In genomic region chr13:112340761-112341160, GRCm38 (mm10) we compare ENCODE assay signal across 24 mouse cellular contexts. TPM values are rescaled to one million over a fixed set of nuclear protein-coding genes. Genes with fewer than 3 reads are reported as not detected.
A peak's percentile ranks its signal among the peaks of the same experiment; 100 is the strongest.
DNase-seq lines count a peak whose midpoint lies in the region; ATAC-seq and TF ChIP-seq lines count a peak whose summit lies in the region.
"Had no signal": no experiment of that assay in that cellular context is flagged by ENCODE, and none has a peak within 500 bp of the region (broad histone marks: within the 10 kb centered on the region; RNA-seq: fewer than 3 reads in every experiment).

No protein-coding gene starts in this region.

- H3K27me3 ChIP-seq in kidney, embryonic 15.5 days: no peaks in the 10 kb centered on the region
- H3K27me3 ChIP-seq in C2C12 (ENCODE audit: control insufficient read depth, insufficient read depth, insufficient read length) (no peaks in the 10 kb centered on the region), myocyte (ENCODE audit: control insufficient read depth, insufficient read depth, insufficient read length) (no peaks in the 10 kb centered on the region)
- H3K27me3 ChIP-seq in embryonic facial prominence, embryonic 14.5 days (replicated peaks; ENCODE audit: control insufficient read depth, insufficient read depth, low read length): no peaks in the 10 kb centered on the region
- H3K27me3 ChIP-seq: embryonic facial prominence, embryonic 13.5 days; hindbrain, embryonic 13.5 days; limb, embryonic 12.5 days; liver, embryonic 13.5 days; midbrain, embryonic 12.5 days had no signal

- no peaks in the 10 kb centered on the region for H3K36me3 ChIP-seq in kidney, embryonic 15.5 days
- H3K36me3 ChIP-seq in C2C12 (ENCODE audit: control insufficient read depth, insufficient read depth): no peaks in the 10 kb centered on the region
- no peaks in the 10 kb centered on the region for H3K36me3 ChIP-seq in embryonic facial prominence, embryonic 14.5 days (ENCODE audit: control insufficient read depth, insufficient read depth, low read length)
- no peaks in the 10 kb centered on the region for H3K36me3 ChIP-seq in myocyte (ENCODE audit: control insufficient read depth, insufficient read depth)
- H3K36me3 ChIP-seq: embryonic facial prominence, embryonic 13.5 days; hindbrain, embryonic 13.5 days; limb, embryonic 12.5 days; liver, embryonic 13.5 days; midbrain, embryonic 12.5 days had no signal

- no peak for TF ChIP-seq POLR2A in myocyte (IDR thresholded peaks at IDR 0.05; ENCODE audit: insufficient read length, low read depth)

- 83% methylated on average over 6 of the region's 6 CpGs for WGBS in kidney, embryonic 15.5 days
- WGBS in embryonic facial prominence, embryonic 14.5 days: 69% methylated on average over 6 of the region's 6 CpGs

- TF ChIP-seq CTCF in C2C12 (IDR thresholded peaks at IDR 0.05; ENCODE audit: control insufficient read depth, insufficient read depth, insufficient read length): no peak

- no peaks in the 10 kb centered on the region for H3K79me3 ChIP-seq in C2C12 (ENCODE audit: low read depth)

- peaks cover 16% of the 10 kb centered on the region for H3K4me1 ChIP-seq in kidney, embryonic 15.5 days
- peaks cover 29% of the 10 kb centered on the region for H3K4me1 ChIP-seq in embryonic facial prominence, embryonic 14.5 days (ENCODE audit: control insufficient read depth, insufficient read depth, low read length)
- H3K4me1 ChIP-seq: liver, embryonic 13.5 days; midbrain, embryonic 12.5 days had no signal

- no peak overlapping the region for H3K9ac ChIP-seq in kidney, embryonic 15.5 days
- H3K9ac ChIP-seq in embryonic facial prominence, embryonic 14.5 days (ENCODE audit: low read depth, low read length): no peak overlapping the region
- H3K9ac ChIP-seq: hindbrain, embryonic 13.5 days; limb, embryonic 12.5 days; liver, embryonic 13.5 days; midbrain, embryonic 12.5 days had no signal

- H3ac ChIP-seq in C2C12 (ENCODE audit: control insufficient read depth, insufficient read length, low read depth) (no peak overlapping the region), myocyte (ENCODE audit: control insufficient read depth, insufficient read length) (no peak overlapping the region)

- H3K4me2 ChIP-seq in kidney, embryonic 15.5 days: no peak overlapping the region
- no peak overlapping the region for H3K4me2 ChIP-seq in embryonic facial prominence, embryonic 14.5 days (ENCODE audit: low read depth, low read length)
- peak overlapping the region; percentile 43 for H3K4me2 ChIP-seq in myocyte (ENCODE audit: low read depth)
- H3K4me2 ChIP-seq: heart, embryonic 11.5 days; hindbrain, embryonic 13.5 days; limb, embryonic 12.5 days; liver, embryonic 13.5 days; midbrain, embryonic 12.5 days had no signal

- no peak for DNase-seq in kidney, postnatal 25 days
- DNase-seq in embryonic facial prominence, embryonic 14.5 days (ENCODE audit: low spot score): no peak
- no peak for DNase-seq in spleen, postnatal 14 days (ENCODE audit: low spot score in 2 of 2)
- no peak for DNase-seq in c-Kit-positive CD71-positive TER-119-positive erythroid progenitor cells, embryonic 14.5 days (ENCODE audit: low spot score)
- DNase-seq: adrenal gland, adult 8-10 months; cerebellum, adult 8-10 months; cerebellum, postnatal 36 days; liver, embryonic 13.5 days; retina, postnatal 1 day; right cerebral cortex, postnatal 14 days; spleen, adult 18-20 months; thymus, adult 2 months; thymus, postnatal 36 days had no signal

- H3K27ac ChIP-seq in kidney, embryonic 15.5 days: 0 out of 2 replicates have a peak overlapping the region, but pooled peaks have one; percentile 13
- H3K27ac ChIP-seq in embryonic facial prominence, embryonic 14.5 days (replicated peaks; ENCODE audit: low read depth, low read length): peak overlapping the region; percentile 83; the same call in 1 of the 2 replicates
- H3K27ac ChIP-seq: hindbrain, embryonic 13.5 days; liver, embryonic 13.5 days; midbrain, embryonic 12.5 days had no signal

- H3K9me3 ChIP-seq in kidney, embryonic 15.5 days (replicated peaks): no peaks in the 10 kb centered on the region
- H3K9me3 ChIP-seq in embryonic facial prominence, embryonic 14.5 days (ENCODE audit: control insufficient read depth, low read length): no peaks in the 10 kb centered on the region
- H3K9me3 ChIP-seq: embryonic facial prominence, embryonic 13.5 days; hindbrain, embryonic 13.5 days; limb, embryonic 12.5 days; liver, embryonic 13.5 days; megakaryocyte, embryonic 14.5 days; midbrain, embryonic 12.5 days had no signal

- no peak for ATAC-seq in kidney, embryonic 15.5 days (replicated peaks; ENCODE audit: low FRiP score)
- ATAC-seq in embryonic facial prominence, embryonic 14.5 days (ENCODE audit: low read depth): no peak
- ATAC-seq: CD4-positive, CD25-positive, alpha-beta regulatory T cell, adult 4 months; forebrain, embryonic 14.5 days had no signal

- H3K79me2 ChIP-seq in C2C12 (ENCODE audit: control insufficient read depth, insufficient read depth): no peaks in the 10 kb centered on the region
- H3K79me2 ChIP-seq in myocyte (ENCODE audit: control insufficient read depth, insufficient read depth): no peaks in the 10 kb centered on the region

- H3K4me3 ChIP-seq in kidney, embryonic 15.5 days (replicated peaks): no peak overlapping the region
- H3K4me3 ChIP-seq in C2C12 (ENCODE audit: insufficient read depth, poor library complexity, severe bottlenecking) (no peak overlapping the region), myocyte (no peak overlapping the region)
- H3K4me3 ChIP-seq in embryonic facial prominence, embryonic 14.5 days (ENCODE audit: low read depth, low read length): no peak overlapping the region
- H3K4me3 ChIP-seq: embryonic facial prominence, embryonic 13.5 days; hindbrain, embryonic 13.5 days; limb, embryonic 12.5 days; liver, embryonic 13.5 days; megakaryocyte, embryonic 14.5 days; midbrain, embryonic 12.5 days had no signal

TF ChIP-seq in C2C12, 6 proteins besides CTCF, POLR2A, EP300 and RAD21:
- TF ChIP-seq MYOD1 (IDR thresholded peaks at IDR 0.05; ENCODE audit: control insufficient read depth, insufficient read length, low read depth) (no peak), FOSL1 (IDR thresholded peaks at IDR 0.05; ENCODE audit: insufficient read depth, low read length, poor library complexity, severe bottlenecking) (no peak), MYOG (IDR thresholded peaks at IDR 0.05; ENCODE audit: control insufficient read depth, extremely low read depth, insufficient read length) (no peak), MAX (IDR thresholded peaks at IDR 0.05) (no peak), CEBPB (IDR thresholded peaks at IDR 0.05; ENCODE audit: low read depth) (no peak), USF1 (IDR thresholded peaks at IDR 0.05; ENCODE audit: low read depth) (peak; percentile 55)

TF ChIP-seq in myocyte, 11 proteins besides CTCF, POLR2A, EP300 and RAD21:
- no peak for TF ChIP-seq MYOD1 (IDR thresholded peaks at IDR 0.05; ENCODE audit: control insufficient read depth in 1 of 3, insufficient read length in 2 of 3, low read depth in 2 of 3)
- peak; percentile 55 for TF ChIP-seq USF1 (IDR thresholded peaks at IDR 0.05; ENCODE audit: low read depth)
- no peak for TF ChIP-seq TCF3 (IDR thresholded peaks at IDR 0.05; ENCODE audit: insufficient read length, low read depth)
TF ChIP-seq in myocyte: peak in this region for 1.

RNA-seq across cellular contexts. Expression of gene Ankrd55, which starts 52.5 kb away (rescaled TPM):
- polyA plus RNA-seq in kidney, embryonic 15.5 days (2015; fragmentation: Nextera tagmentation; extraction: Ambion mirVana): 0.21 and 0.31 TPM in 2 replicates
- polyA plus RNA-seq in C2C12 (2012; fragmentation: generic; extraction: Trizol) (0.18 TPM), myocyte (2012; fragmentation: generic; extraction: Trizol) (0.59 TPM)
- polyA plus RNA-seq in embryonic facial prominence, embryonic 14.5 days (2014; fragmentation: Nextera tagmentation; extraction: Ambion mirVana): 0.92 and 1.2 TPM in 2 replicates
